Mouse (Mus musculus) intestine, embryonic 14.5 days (tissue): ENCODE results near the gene Slc37a1. TPM values are rescaled to one million over a fixed set of nuclear protein-coding genes. Genes with fewer than 3 reads are reported as not detected.
A peak's percentile ranks its signal among the peaks of the same experiment; 100 is the strongest.

Experiments
- ATAC-seq: fragments of 200-750 bp; cut with Nextera tagmentation; replicated peaks from 2 replicates; pipeline ENCODE4 v1.8.0; 2017; ENCODE audit warnings: low read depth, moderate number of reproducible peaks, moderate TSS enrichment, moderate library complexity; ENCODE audit not compliant: low FRiP score, low TSS enrichment
- DNase-seq: peaks from one replicate; pipeline ENCODE4 v3.0.0-alpha.2; 2018; ENCODE audit warnings: low spot score
- H3K27ac ChIP-seq: fragments of 300-500 bp; sonication (generic); 2 replicates; pipeline ENCODE4 v1.5.1; 2014; ENCODE audit warnings: low read depth, mild to moderate bottlenecking, control low read depth
- H3K27me3 ChIP-seq: fragments of 300-500 bp; sonication (generic); replicated peaks from 2 replicates; pipeline ENCODE4 v1.6.1; 2014; ENCODE audit warnings: low read length, control low read depth; ENCODE audit not compliant: control insufficient read depth, insufficient read depth
- H3K36me3 ChIP-seq: fragments of 300-500 bp; sonication (generic); 2 replicates; pipeline ENCODE4 v1.6.1; 2014; ENCODE audit warnings: low read length, control low read depth; ENCODE audit not compliant: control insufficient read depth, insufficient read depth
- H3K4me1 ChIP-seq: fragments of 300-500 bp; sonication (generic); replicated peaks from 2 replicates; pipeline ENCODE4 v1.6.1; 2014; ENCODE audit warnings: low read length, control low read depth, mixed read lengths; ENCODE audit not compliant: control insufficient read depth, insufficient read depth
- H3K4me2 ChIP-seq: fragments of 300-500 bp; sonication (generic); 2 replicates; pipeline ENCODE4 v1.6.1; 2014; ENCODE audit warnings: low read length
- H3K4me3 ChIP-seq: fragments of 300-500 bp; sonication (generic); 2 replicates; pipeline ENCODE4 v1.5.1; 2014; ENCODE audit warnings: low read depth, low read length, control low read depth, mixed read lengths
- H3K9ac ChIP-seq: fragments of 300-500 bp; sonication (generic); 2 replicates; pipeline ENCODE4 v1.6.1; 2014; ENCODE audit warnings: mild to moderate bottlenecking, low read length
- H3K9me3 ChIP-seq: fragments of 300-500 bp; sonication (generic); 2 replicates; pipeline ENCODE4 v1.6.1; 2016; ENCODE audit warnings: low read length, control low read depth; ENCODE audit not compliant: control insufficient read depth
- WGBS: fragments of 180-500 bp; shearing (Covaris S2); extraction: QIAGEN DNeasy Blood & Tissue Kit; methylation state at CpG from one replicate; pipeline ENCODE4 v1.1.7; 2014; 5-methylcytosine and 5-hydroxymethylcytosine counted together
- polyA plus RNA-seq: library from polyadenylated mRNA; unstranded; fragments of >200 nt; fragmentation: Nextera tagmentation; extraction: Ambion mirVana; gene quantifications from 2 replicates; pipeline ENCODE4 v1.2.1, GENCODE M21; 2014

Slc37a1 gene
- polyA plus RNA-seq = 14.7 and 14.8 TPM in 2 replicates

- WGBS = 100% methylated on average over 1 of the region's 1 CpGs
- no peak within 1 kb of the TSS for H3K27ac ChIP-seq
- no peak within 1 kb of the TSS for H3K9ac ChIP-seq
- H3K4me2 ChIP-seq = no peak within 1 kb of the TSS
- no peaks in the 10 kb centered on the region for H3K27me3 ChIP-seq
- no peak for DNase-seq
- ATAC-seq = no peak
- H3K9me3 ChIP-seq = no peaks in the 10 kb centered on the region
- H3K4me3 ChIP-seq = no peak within 1 kb of the TSS
- no peaks in the 10 kb centered on the region; the same call in 1 of the 2 replicates for H3K4me1 ChIP-seq
- H3K36me3 ChIP-seq = no peaks in the 10 kb centered on the region
Observed at GRCm38 (mm10) chr17:31286492-31286891, at the start of gene Slc37a1. TSS of gene Slc37a1 (plus strand) at chr17:31286792.

- no peak overlapping the region for H3K27ac ChIP-seq
- no peak overlapping the region for H3K4me3 ChIP-seq
- H3K27me3 ChIP-seq = no peaks in the 10 kb centered on the region
- no peaks in the 10 kb centered on the region for H3K4me1 ChIP-seq
- ATAC-seq (no peak), DNase-seq (no peak)
- no peaks in the 10 kb centered on the region for H3K36me3 ChIP-seq
- H3K9ac ChIP-seq = no peak overlapping the region
- H3K4me2 ChIP-seq = no peak overlapping the region
- WGBS = 82% methylated on average over 7 of the region's 7 CpGs
- H3K9me3 ChIP-seq = no peaks in the 10 kb centered on the region
Observed at GRCm38 (mm10) chr17:31238234-31239020, 48.2 kb upstream of the Slc37a1 start.

DNA sequence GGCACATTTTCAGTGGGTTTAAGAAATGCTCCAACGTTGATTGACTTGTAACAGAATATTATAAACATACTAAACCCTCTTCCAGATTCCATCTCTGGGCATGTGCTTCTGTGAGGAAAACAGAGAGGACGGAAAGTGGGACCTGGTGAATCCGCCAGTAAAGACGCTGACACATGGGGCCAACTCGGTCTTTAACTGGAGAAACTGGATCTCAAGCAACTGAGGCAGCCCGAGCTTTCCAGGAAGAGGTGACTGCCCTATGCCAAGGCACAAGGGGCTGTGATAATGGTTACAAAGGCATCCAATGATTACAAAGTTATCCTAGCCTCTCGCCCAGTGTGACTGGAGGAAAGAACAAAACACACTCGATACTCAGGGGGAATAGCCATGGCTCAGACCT is 45.4 kb upstream of the Slc37a1 start:
- WGBS = 82% methylated on average over 8 of the region's 8 CpGs
- H3K4me3 ChIP-seq = no peak overlapping the region
- no peaks in the 10 kb centered on the region for H3K36me3 ChIP-seq
- no peaks in the 10 kb centered on the region for H3K27me3 ChIP-seq
- ATAC-seq (no peak), DNase-seq (no peak)
- no peak overlapping the region for H3K9ac ChIP-seq
- H3K9me3 ChIP-seq = no peaks in the 10 kb centered on the region
- H3K4me1 ChIP-seq = no peaks in the 10 kb centered on the region
- no peak overlapping the region for H3K27ac ChIP-seq
- no peak overlapping the region for H3K4me2 ChIP-seq

DNA sequence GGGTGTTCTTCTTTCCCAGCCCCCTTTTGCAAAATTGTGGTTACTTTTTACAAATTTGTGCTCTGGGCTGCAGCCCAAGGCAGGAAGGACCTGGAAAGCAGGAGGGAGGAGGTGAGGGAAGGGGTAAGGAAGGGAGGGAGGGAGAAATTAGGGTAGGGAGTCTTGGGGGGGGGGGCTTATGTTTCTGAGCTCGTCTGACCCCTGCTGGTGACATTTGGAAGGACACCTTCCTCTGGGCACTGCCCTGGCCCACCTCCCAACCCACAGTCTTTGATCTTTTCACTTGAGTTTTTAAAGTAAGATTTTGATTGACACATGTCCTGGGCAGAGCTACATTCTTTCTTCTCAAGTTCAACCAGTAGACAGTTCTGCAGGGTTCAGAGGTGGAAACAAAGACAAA is 43.8 kb upstream of the Slc37a1 start:
- ATAC-seq = no peak
- 0% methylated on average over 1 of the region's 1 CpGs for WGBS
- H3K9me3 ChIP-seq = no peaks in the 10 kb centered on the region
- H3K27me3 ChIP-seq = no peaks in the 10 kb centered on the region
- no peak overlapping the region for H3K4me3 ChIP-seq
- DNase-seq = no peak
- H3K4me1 ChIP-seq = no peaks in the 10 kb centered on the region
- H3K36me3 ChIP-seq = no peaks in the 10 kb centered on the region
- no peak overlapping the region for H3K27ac ChIP-seq
- H3K9ac ChIP-seq = no peak overlapping the region
- no peak overlapping the region for H3K4me2 ChIP-seq

DNA sequence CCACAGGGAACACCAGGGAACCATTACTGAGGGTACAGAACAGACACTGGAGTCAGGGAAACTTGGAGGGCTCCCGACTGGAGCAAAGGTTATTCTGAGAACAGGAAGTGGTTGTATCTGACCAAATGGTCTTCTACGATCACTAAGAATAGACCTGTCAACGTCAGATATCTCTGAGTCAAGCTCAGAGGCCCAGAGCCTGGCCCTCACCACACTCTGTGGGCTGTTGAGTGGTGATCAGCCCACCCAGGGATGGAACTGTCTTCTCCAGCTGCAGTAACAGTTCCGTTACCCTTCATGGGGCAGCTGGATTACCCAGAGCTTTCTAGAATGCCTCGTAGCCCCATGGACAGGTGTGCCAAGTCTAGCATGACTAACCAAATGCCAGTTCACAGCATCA is 41.3 kb upstream of the Slc37a1 start:
- DNase-seq (no peak), ATAC-seq (no peak)
- Histone ChIP-seq H3K4me1 (no peaks in the 10 kb centered on the region), H3K9me3 (no peaks in the 10 kb centered on the region), H3K4me2 (no peak overlapping the region), H3K4me3 (no peak overlapping the region), H3K36me3 (no peaks in the 10 kb centered on the region), H3K9ac (no peak overlapping the region), H3K27me3 (no peaks in the 10 kb centered on the region), H3K27ac (no peak overlapping the region)
- WGBS = 85% methylated on average over 5 of the region's 5 CpGs

DNA sequence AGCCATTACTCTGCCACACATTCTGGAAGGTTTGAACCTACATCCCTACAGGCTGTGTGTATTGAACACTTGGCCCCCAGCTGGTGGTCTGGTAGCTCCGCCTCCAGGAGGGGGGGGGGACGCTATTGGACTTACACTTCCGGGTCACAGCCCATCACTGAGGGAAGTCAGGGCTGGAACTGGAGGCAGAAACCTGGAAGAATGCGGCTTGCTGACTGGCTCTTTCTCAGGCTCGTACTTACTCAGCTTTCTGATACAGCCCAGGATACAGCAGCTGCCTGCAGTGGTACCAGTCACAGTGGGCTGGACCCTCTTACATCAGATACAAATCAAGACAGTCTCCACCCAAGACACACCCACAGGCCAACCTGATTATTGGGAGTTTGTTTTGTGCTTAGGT is 39.4 kb upstream of the Slc37a1 start:
- WGBS = 32% methylated on average over 5 of the region's 5 CpGs
- no peaks in the 10 kb centered on the region for H3K4me1 ChIP-seq
- ATAC-seq = no peak
- no peak overlapping the region for H3K27ac ChIP-seq
- H3K36me3 ChIP-seq = no peaks in the 10 kb centered on the region
- H3K4me3 ChIP-seq = no peak overlapping the region
- H3K9me3 ChIP-seq = no peaks in the 10 kb centered on the region
- 0 out of 2 replicates have a peak overlapping the region, but pooled peaks have one; percentile 14 for H3K4me2 ChIP-seq
- no peaks in the 10 kb centered on the region for H3K27me3 ChIP-seq
- DNase-seq = no peak
- no peak overlapping the region for H3K9ac ChIP-seq

DNA sequence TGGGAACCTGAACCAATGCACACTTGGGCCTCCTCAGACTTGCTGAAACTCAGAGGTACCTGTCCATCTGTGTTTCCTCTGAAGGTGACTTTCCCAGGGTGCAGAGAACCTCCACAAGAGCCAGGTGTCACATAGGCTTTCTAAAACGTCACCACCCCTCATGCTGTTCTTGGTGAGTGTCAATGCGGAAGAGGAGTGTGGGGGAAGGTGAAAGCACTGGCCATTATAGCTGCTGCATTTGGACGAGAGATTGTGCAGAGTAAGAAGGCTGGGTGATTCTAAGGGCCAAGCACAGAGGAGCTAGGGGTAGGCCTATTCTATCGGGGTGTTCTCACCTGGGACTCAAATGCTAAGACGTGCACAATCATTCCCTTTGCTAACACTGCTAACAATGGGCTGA is 32.6 kb upstream of the Slc37a1 start:
- Histone ChIP-seq H3K4me3 (no peak overlapping the region), H3K4me1 (no peaks in the 10 kb centered on the region), H3K4me2 (no peak overlapping the region), H3K9me3 (no peaks in the 10 kb centered on the region), H3K36me3 (no peaks in the 10 kb centered on the region), H3K9ac (no peak overlapping the region), H3K27ac (no peak overlapping the region), H3K27me3 (no peaks in the 10 kb centered on the region)
- DNase-seq (no peak), ATAC-seq (no peak)
- 67% methylated on average over 5 of the region's 5 CpGs for WGBS

DNA sequence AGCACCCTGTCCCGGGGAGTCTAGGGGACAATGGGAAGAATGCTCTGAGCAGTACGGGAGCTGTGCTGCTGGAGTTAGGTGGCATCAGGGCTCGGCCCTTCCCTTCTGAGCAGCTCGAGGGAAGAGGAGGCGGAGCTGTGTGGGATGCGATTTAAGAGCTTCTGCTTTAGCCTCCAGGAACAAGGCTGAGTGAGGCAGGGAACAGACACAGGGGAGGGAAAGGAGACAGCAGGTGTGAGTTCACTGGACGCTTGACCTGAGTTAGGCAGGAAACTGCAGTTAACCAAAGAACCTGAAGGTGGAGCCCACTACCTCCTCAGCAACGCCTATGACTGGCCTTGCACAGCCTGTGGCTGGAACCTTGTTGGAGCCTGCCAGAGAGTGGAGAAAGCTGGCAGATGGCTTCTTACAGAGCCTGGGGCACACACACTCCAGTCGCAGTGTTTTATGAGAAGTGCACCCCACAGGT is 32.1 kb upstream of the Slc37a1 start:
- Histone ChIP-seq H3K9ac (no peak overlapping the region), H3K36me3 (no peaks in the 10 kb centered on the region), H3K4me2 (no peak overlapping the region), H3K27ac (no peak overlapping the region), H3K4me1 (no peaks in the 10 kb centered on the region), H3K27me3 (no peaks in the 10 kb centered on the region), H3K4me3 (no peak overlapping the region), H3K9me3 (no peaks in the 10 kb centered on the region)
- DNase-seq (peak; percentile 78), ATAC-seq (peak; percentile 63)
- 16% methylated on average over 9 of the region's 9 CpGs for WGBS

DNA sequence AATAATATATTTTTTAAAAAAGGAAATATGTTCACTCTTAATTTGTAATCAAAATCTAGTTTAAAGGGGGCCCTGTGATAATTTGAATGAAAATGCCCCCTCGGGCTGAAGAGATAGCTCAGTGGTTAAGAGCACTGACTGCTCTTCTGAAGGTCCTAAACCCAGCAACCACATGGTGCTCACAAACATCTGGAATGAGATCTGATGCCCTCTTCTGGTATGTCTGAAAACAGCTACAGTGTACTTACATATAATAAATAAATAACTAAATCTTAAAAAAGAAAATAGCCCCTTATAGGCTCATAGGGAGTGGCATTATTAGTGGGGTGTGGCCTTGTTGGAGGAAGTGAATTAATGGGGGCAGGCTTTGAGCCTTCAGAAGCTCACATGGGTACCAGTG is 29.4 kb upstream of the Slc37a1 start:
- Histone ChIP-seq H3K9me3 (no peaks in the 10 kb centered on the region), H3K27ac (no peak overlapping the region), H3K4me1 (no peaks in the 10 kb centered on the region), H3K36me3 (no peaks in the 10 kb centered on the region), H3K4me2 (no peak overlapping the region), H3K9ac (no peak overlapping the region), H3K4me3 (no peak overlapping the region), H3K27me3 (no peaks in the 10 kb centered on the region)
- no peak for ATAC-seq
- WGBS = 92% methylated on average over 1 of the region's 1 CpGs
- no peak for DNase-seq
